Mouse (Mus musculus) bone marrow, adult 2 months (tissue): ENCODE results near the gene Upk3bl. TPM values are rescaled to one million over a fixed set of nuclear protein-coding genes. Genes with fewer than 3 reads are reported as not detected.
"Not testable (repeated sequence)": the region's sequence is repeated elsewhere in the genome, so short reads cannot be mapped to it uniquely, and the experiment has no call there.

Source experiments
- H3K27ac ChIP-seq: fragments of 200-500 bp; 2 replicates; pipeline ENCODE4 v1.5.1; 2012; ENCODE audit warnings: low read depth, mild to moderate bottlenecking, control low read depth, inconsistent platforms, low read length; ENCODE audit not compliant: control insufficient read depth, poor library complexity, insufficient read depth
- H3K4me1 ChIP-seq: fragments of 200-500 bp; 2 replicates; pipeline ENCODE4 v1.6.1; 2011; ENCODE audit warnings: low read length; ENCODE audit not compliant: control insufficient read depth, insufficient read depth
- H3K4me3 ChIP-seq: fragments of 200-500 bp; replicated peaks from 2 replicates; pipeline ENCODE3; 2011; ENCODE audit warnings: mild to moderate bottlenecking, low read depth, low read length, control low read depth; ENCODE audit not compliant: control insufficient read depth
- CTCF ChIP-seq: fragments of 200-500 bp; IDR thresholded peaks from 2 replicates; pipeline ENCODE4 v1.5.1; 2011; ENCODE audit warnings: low read length, control low read depth; ENCODE audit not compliant: control insufficient read depth, insufficient read depth
- POLR2A ChIP-seq: fragments of 200-500 bp; IDR thresholded peaks from 2 replicates; pipeline ENCODE4 v1.6.1; 2011; ENCODE audit warnings: low read depth, mild to moderate bottlenecking, control low read depth, low read length, borderline replicate concordance; ENCODE audit not compliant: control insufficient read depth
- WGBS: fragments of 180-500 bp; shearing (Covaris S2); methylation state at CpG from one replicate; pipeline ENCODE4 v1.1.7; 2018; 5-methylcytosine and 5-hydroxymethylcytosine counted together
- polyA plus RNA-seq: library from polyadenylated mRNA; stranded (reverse); fragments of >200 nt; gene quantifications from 2 replicates; pipeline ENCODE4 v1.2.4, GENCODE M21; 2011; ENCODE audit warnings: low replicate concordance; ENCODE audit not compliant: missing spikeins, insufficient read depth, insufficient read length

The Upk3bl gene
- polyA plus RNA-seq, 1 experiment, result not detected

GRCm38 (mm10) chr5:136051231-136052085 lies 2.8 kb upstream of the Upk3bl start:
- H3K4me3 ChIP-seq, result no peak overlapping the region
- no peaks in the 10 kb centered on the region for H3K4me1 ChIP-seq
- H3K27ac ChIP-seq, result no peak overlapping the region
- WGBS, result 42% methylated on average over 10 of the region's 10 CpGs
- TF ChIP-seq CTCF (no peak), POLR2A (no peak)

GRCm38 (mm10) chr5:136052861-136053655 lies 1.2 kb upstream of the Upk3bl start:
- TF ChIP-seq CTCF, result no peak
- no peak for TF ChIP-seq POLR2A

GRCm38 (mm10) chr5:136056062-136056461 lies 1.8 kb downstream of the Upk3bl start:
- H3K4me3 ChIP-seq, result no peak overlapping the region
- no peak for TF ChIP-seq POLR2A
- no peak for TF ChIP-seq CTCF
- 60% methylated on average over 4 of the region's 4 CpGs for WGBS
- H3K4me1 ChIP-seq, result no peaks in the 10 kb centered on the region
- no peak overlapping the region for H3K27ac ChIP-seq

More at GRCm38 (mm10) chr5:136052861-136053655, 1.2 kb upstream of the Upk3bl start:
- H3K4me3 ChIP-seq, result no peak overlapping the region
- H3K27ac ChIP-seq, result no peak overlapping the region
- WGBS, result 74% methylated on average over 8 of the region's 8 CpGs
- H3K4me1 ChIP-seq, result no peaks in the 10 kb centered on the region

- no peak for TF ChIP-seq POLR2A
- TF ChIP-seq CTCF, result no peak
- WGBS, result 46% methylated on average over 8 of the region's 8 CpGs
- H3K4me1 ChIP-seq, result no peaks in the 10 kb centered on the region
- H3K4me3 ChIP-seq, result no peak overlapping the region
- no peak overlapping the region for H3K27ac ChIP-seq
Observed at GRCm38 (mm10) chr5:136057085-136057484, 2.8 kb downstream of the Upk3bl start.

GRCm38 (mm10) chr5:136061567-136061966 lies 7.3 kb downstream of the Upk3bl start:
- TF ChIP-seq CTCF (peak; percentile 94), POLR2A (no peak)

GRCm38 (mm10) chr5:136063920-136064319 lies 9.6 kb downstream of the Upk3bl start:
- Histone ChIP-seq H3K27ac (no peak overlapping the region), H3K4me1 (no peaks in the 10 kb centered on the region), H3K4me3 (no peak overlapping the region)
- 84% methylated on average over 10 of the region's 10 CpGs for WGBS
- TF ChIP-seq CTCF (no peak), POLR2A (no peak)

More at GRCm38 (mm10) chr5:136061567-136061966, 7.3 kb downstream of the Upk3bl start:
- Histone ChIP-seq H3K4me3 (no peak overlapping the region), H3K27ac (no peak overlapping the region), H3K4me1 (no peaks in the 10 kb centered on the region)
- 18% methylated on average over 12 of the region's 12 CpGs for WGBS

GRCm38 (mm10) chr5:136066404-136067148 lies 12.3 kb downstream of the Upk3bl start:
- H3K4me3 ChIP-seq, H3K27ac ChIP-seq, H3K4me1 ChIP-seq: not testable (repeated sequence)
- whole genome bisulfite sequencing, result 29% methylated on average over 11 of the region's 11 CpGs

GRCm38 (mm10) chr5:136069411-136069810 lies 15.1 kb downstream of the Upk3bl start:
- no peak overlapping the region for H3K4me3 ChIP-seq
- 75% methylated on average over 2 of the region's 2 CpGs for WGBS
- no peaks in the 10 kb centered on the region for H3K4me1 ChIP-seq
- H3K27ac ChIP-seq, result no peak overlapping the region
- TF ChIP-seq CTCF (no peak), POLR2A (no peak)
